Mouse (Mus musculus): ENCODE results near the gene Saal1.
"Not testable (repeated sequence)": the region's sequence is repeated elsewhere in the genome, so short reads cannot be mapped to it uniquely, and the experiment has no call there.

DNA sequence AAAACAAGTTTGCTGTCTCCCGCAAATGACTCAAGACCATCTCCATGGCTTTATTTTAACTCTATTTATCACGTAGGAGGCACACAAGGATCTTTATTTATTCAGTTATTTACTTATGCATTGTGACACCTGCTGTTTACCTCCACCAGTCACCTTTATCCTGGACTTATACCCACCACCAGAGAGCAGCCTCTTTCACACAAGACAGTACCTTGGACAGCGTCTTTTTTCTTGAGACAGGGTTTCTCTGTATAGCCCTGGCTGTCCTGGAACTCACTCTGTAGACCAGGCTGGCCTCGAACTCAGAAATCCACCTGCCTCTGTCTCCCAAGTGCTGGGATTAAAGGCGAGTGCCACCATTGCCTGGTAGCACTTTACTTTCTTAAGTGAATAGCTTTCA is 60.2 kb downstream of the Saal1 start:
- not testable (repeated sequence) for TF ChIP-seq POLR2A (IDR thresholded peaks at IDR 0.05; ENCODE audit: borderline replicate concordance, insufficient read depth, low read length); CTCF (IDR thresholded peaks at IDR 0.05; ENCODE audit: borderline replicate concordance, insufficient read depth, low read depth, low read length)
